Mouse (Mus musculus) limb, embryonic 10.5 days (tissue): ENCODE data around the gene Neto2. TPM values are rescaled to one million over a fixed set of nuclear protein-coding genes. Genes with fewer than 3 reads are reported as not detected.

Experiments
- DNase-seq: peaks from one replicate; pipeline ENCODE4 v3.0.0-alpha.2; 2017; ENCODE audit warnings: low spot score
- H3K27ac ChIP-seq: fragments of 300-500 bp; sonication (generic); 2 replicates; pipeline ENCODE4 v1.5.1; 2016; ENCODE audit warnings: mild to moderate bottlenecking
- H3K27me3 ChIP-seq: fragments of 300-500 bp; sonication (generic); 2 replicates; pipeline ENCODE4 v1.6.1; 2016; ENCODE audit warnings: low read depth, mild to moderate bottlenecking; ENCODE audit not compliant: poor library complexity, severe bottlenecking
- H3K36me3 ChIP-seq: fragments of 300-500 bp; sonication (generic); 2 replicates; pipeline ENCODE4 v1.6.1; 2016; ENCODE audit warnings: mild to moderate bottlenecking, moderate library complexity
- H3K4me1 ChIP-seq: fragments of 300-500 bp; sonication (generic); 2 replicates; pipeline ENCODE4 v1.6.1; 2016
- H3K4me3 ChIP-seq: fragments of 300-500 bp; sonication (generic); 2 replicates; pipeline ENCODE4 v1.5.1; 2016; ENCODE audit warnings: mild to moderate bottlenecking, moderate library complexity
- H3K9me3 ChIP-seq: fragments of 300-500 bp; sonication (generic); replicated peaks from 2 replicates; pipeline ENCODE4 v1.6.1; 2016; ENCODE audit warnings: mild to moderate bottlenecking
- WGBS: fragments of 180-500 bp; shearing (Covaris S2); methylation state at CpG from one replicate; pipeline ENCODE4 v1.1.7; 2016; 5-methylcytosine and 5-hydroxymethylcytosine counted together
- microRNA-seq: library from miRNA; unstranded; fragments of <30 nt; microRNA quantifications from one replicate; pipeline ENCODE4, GENCODE M21; 2017
- polyA plus RNA-seq: library from polyadenylated mRNA; unstranded; fragments of >200 nt; fragmentation: Nextera tagmentation; extraction: Ambion mirVana; gene quantifications from 2 replicates; pipeline ENCODE4 v1.2.1, GENCODE M21; 2016

Gene Neto2
- polyA plus RNA-seq, 1 experiment from 2014 or later = 13.4 TPM

DNA sequence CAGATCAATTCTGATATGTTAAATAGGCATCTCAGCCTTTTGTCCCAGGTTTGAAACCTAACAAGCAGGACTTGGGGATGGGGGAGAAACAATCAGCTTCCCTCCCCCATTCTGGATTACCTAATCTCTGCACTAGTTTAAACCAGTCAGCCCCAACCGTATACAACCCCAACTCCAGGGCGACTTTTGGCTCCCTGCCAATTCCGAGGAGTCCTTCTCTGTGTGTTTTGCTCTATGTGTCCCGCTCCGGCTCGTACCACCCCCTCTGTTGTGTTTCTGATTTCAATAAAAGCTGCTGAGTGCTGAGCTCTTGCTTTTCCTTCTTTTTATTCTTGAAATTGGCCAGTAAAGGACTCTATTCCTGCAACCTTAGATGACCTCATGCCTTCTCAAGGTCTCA lies 105.3 kb downstream of the Neto2 start:
- 72% methylated on average over 6 of the region's 6 CpGs for WGBS
- Histone ChIP-seq H3K4me1 (peaks cover 12% of the 10 kb centered on the region; the same call in 1 of the 2 replicates), H3K9me3 (no peaks in the 10 kb centered on the region), H3K27ac (no peak overlapping the region), H3K27me3 (no peaks in the 10 kb centered on the region), H3K4me3 (no peak overlapping the region), H3K36me3 (no peaks in the 10 kb centered on the region)
- DNase-seq = no peak

DNA sequence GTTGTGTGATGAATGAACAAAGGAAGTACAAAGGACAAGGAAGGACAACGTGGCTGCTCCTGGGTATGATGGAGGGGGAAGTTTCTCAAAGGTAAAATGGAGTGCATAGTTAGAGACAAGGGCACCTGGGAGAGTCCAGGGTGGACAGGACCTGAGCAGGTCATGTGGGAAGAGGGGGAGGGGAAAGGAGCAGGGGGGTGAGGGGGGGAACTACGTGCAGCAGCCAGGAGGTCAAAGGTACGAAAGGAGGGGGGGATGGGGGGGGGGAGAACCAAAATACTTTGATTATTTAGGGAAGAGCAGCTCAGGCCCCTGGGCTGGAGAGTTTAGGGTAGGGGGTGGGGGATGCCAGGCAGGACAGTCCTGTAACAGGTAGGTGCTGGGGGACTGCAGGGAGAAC lies 105.7 kb downstream of the Neto2 start:
- H3K4me1 ChIP-seq = peaks cover 12% of the 10 kb centered on the region; the same call in 1 of the 2 replicates
- no peak for DNase-seq
- H3K27me3 ChIP-seq = no peaks in the 10 kb centered on the region
- no peaks in the 10 kb centered on the region for H3K9me3 ChIP-seq
- WGBS = 70% methylated on average over 3 of the region's 3 CpGs
- no peaks in the 10 kb centered on the region for H3K36me3 ChIP-seq
- no peak overlapping the region for H3K4me3 ChIP-seq
- no peak overlapping the region for H3K27ac ChIP-seq

DNA sequence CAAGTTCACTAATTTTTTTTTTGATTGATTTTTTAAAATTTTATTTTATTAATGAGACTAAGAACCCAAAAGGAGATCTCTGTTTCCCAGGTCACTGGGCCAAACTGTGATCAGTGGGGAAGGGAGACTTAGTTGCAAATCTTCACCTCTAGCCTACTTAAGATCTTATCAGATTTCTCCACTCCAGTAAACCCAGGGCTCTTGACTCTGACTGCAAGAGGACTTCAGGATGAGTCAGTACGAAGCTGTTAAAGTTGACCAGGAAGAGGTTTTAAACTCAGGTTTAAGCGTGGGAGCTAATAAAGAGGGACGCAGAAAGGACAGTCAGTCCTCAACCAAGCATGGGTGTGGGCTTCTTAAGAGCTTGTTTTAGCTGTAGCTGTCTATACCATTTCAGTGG lies 107.4 kb downstream of the Neto2 start:
- WGBS = 86% methylated on average over 3 of the region's 3 CpGs
- no peak for DNase-seq
- no peak overlapping the region for H3K4me3 ChIP-seq
- no peaks in the 10 kb centered on the region for H3K9me3 ChIP-seq
- no peaks in the 10 kb centered on the region for H3K36me3 ChIP-seq
- peaks cover 12% of the 10 kb centered on the region; the same call in 1 of the 2 replicates for H3K4me1 ChIP-seq
- no peak overlapping the region for H3K27ac ChIP-seq
- H3K27me3 ChIP-seq = no peaks in the 10 kb centered on the region

GRCm38 (mm10) chr8:85591532-85591931 lies 109.2 kb downstream of the Neto2 start:
- H3K27me3 ChIP-seq = no peaks in the 10 kb centered on the region
- no peak overlapping the region for H3K27ac ChIP-seq
- no peaks in the 10 kb centered on the region for H3K9me3 ChIP-seq
- WGBS = 90% methylated on average over 1 of the region's 1 CpGs
- H3K4me3 ChIP-seq = no peak overlapping the region
- no peak for DNase-seq
- H3K36me3 ChIP-seq = no peaks in the 10 kb centered on the region
- H3K4me1 ChIP-seq = peaks cover 8% of the 10 kb centered on the region; the same call in 1 of the 2 replicates

DNA sequence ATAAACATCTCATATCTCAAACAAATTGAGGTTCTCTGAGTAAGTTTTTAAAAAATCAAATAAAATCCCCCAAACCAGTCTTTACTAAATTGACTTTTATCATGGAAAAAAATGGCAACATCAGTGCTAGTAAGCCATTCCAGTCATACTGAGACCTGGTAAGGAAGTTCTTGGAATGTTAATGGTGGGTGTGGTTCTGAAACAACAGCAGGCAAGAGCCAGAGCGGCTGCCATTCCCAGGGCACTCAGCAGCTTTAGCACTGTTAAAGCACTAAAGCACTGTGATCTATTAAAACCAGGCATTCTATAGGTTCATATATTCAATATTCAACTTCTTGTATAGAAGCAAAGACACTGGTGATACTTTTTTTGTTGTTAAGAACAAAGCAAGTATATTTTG lies 110.5 kb downstream of the Neto2 start:
- no peak overlapping the region for H3K27ac ChIP-seq
- no peak overlapping the region for H3K4me3 ChIP-seq
- DNase-seq = no peak
- WGBS = 86% methylated on average over 1 of the region's 1 CpGs
- no peaks in the 10 kb centered on the region for H3K9me3 ChIP-seq
- H3K4me1 ChIP-seq = peaks cover 3% of the 10 kb centered on the region; the same call in 1 of the 2 replicates
- H3K36me3 ChIP-seq = no peaks in the 10 kb centered on the region
- no peaks in the 10 kb centered on the region for H3K27me3 ChIP-seq

DNA sequence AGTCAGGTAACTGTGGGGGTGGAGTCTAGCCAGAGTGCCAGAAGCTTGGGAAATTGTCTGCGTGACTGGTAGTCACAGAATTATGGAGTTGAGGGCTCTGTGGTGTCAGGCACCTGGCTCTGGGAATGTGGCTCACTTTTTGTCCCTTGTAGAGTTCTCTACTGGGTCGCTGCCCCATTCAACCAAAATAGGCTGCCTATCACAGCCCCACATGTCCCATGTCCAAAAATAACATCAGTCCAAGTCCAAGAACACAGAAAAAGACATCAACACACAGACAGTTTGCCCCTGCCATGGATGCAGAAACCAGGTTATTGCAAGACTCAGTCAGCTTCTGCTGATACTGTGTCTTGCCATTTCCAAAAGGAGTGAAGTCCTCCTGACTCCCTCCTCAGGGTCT lies 112.1 kb downstream of the Neto2 start:
- Histone ChIP-seq H3K4me3 (no peak overlapping the region), H3K36me3 (no peaks in the 10 kb centered on the region), H3K27me3 (no peaks in the 10 kb centered on the region), H3K27ac (no peak overlapping the region), H3K9me3 (no peaks in the 10 kb centered on the region), H3K4me1 (no peaks in the 10 kb centered on the region)
- WGBS = 88% methylated on average over 2 of the region's 2 CpGs
- DNase-seq = no peak

Small RNA genes within 50 kb of the gene (microRNA-seq; reads per million reads assigned to microRNA genes)
- not detected for gene Mir8109

Other genes with a start within 250 kb of the Neto2 start
- gene Gpt2, start 208.3 kb downstream of the Neto2 start, polyA plus RNA-seq = 63.7 and 65.8 TPM in 2 replicates
- 193 and 220 TPM in 2 replicates for gene Dnaja2, start 145.6 kb downstream of the Neto2 start, polyA plus RNA-seq
- 46.4 and 57.6 TPM in 2 replicates for gene Itfg1, start 140.0 kb upstream of the Neto2 start, polyA plus RNA-seq
- gene Phkb, start 140.0 kb upstream of the Neto2 start, polyA plus RNA-seq = 45.2 and 47.1 TPM in 2 replicates